Mouse (Mus musculus) heart, postnatal 0 days (tissue): ENCODE measurements around the gene Ass1.

Experiments used
- CTCF ChIP-seq: IDR thresholded peaks from 2 replicates; pipeline ENCODE4 v1.5.1; 2016; ENCODE audit warnings: antibody characterized with exemption, control low read depth, low read depth
- EP300 ChIP-seq: IDR thresholded peaks from 2 replicates; pipeline ENCODE4 v1.6.1; 2016; ENCODE audit warnings: antibody characterized with exemption, low read depth

DNA sequence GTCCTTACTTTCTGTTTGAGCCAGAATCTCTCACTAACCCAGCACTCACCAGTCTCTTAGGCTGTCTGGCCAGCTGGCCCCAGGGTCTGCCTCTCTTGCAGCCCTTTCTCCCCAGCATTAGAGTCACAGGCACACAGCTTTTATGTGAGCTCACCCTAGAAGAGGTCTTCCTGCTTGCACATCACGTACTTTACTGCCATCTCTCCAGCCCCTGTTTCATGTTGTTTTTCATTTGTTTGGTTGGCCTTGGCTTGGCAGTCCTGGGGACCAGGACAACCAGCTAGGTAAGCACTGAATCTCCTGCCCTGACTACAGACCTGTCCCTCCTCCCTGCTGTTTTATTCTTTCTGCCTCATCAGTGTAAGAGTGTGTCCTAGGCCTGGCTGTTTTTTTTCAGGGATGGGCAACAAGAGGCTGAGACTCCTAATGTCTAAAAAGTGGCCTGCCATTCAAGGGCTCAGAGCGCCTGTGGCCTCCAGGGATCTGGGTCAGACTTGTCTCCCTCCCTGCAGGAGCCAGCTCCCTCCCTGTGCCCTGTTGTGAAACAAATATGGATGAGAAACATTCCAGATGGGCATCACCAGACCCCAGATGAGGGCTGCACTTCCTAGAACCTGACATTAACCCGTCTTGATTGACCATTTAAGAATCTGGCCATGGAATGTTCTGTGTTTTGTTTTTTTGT, 21.1 kb upstream of the Ass1 start:
- TF ChIP-seq CTCF: no peak
- no peak for TF ChIP-seq EP300
